Mouse (Mus musculus) cerebellum, postnatal 4 days (tissue): Measurements from ENCODE around the gene Fkbp5.
"Not testable (repeated sequence)": the region's sequence is repeated elsewhere in the genome, so short reads cannot be mapped to it uniquely, and the experiment has no call there.

ENCODE experiments used
- DNase-seq, 2 experiments: peaks; one replicate each; pipeline ENCODE4 v3.0.0; 2022; ENCODE audit warnings: low spot score in 2 of 2, mixed read lengths in 1 of 2

The Fkbp5 gene

DNA sequence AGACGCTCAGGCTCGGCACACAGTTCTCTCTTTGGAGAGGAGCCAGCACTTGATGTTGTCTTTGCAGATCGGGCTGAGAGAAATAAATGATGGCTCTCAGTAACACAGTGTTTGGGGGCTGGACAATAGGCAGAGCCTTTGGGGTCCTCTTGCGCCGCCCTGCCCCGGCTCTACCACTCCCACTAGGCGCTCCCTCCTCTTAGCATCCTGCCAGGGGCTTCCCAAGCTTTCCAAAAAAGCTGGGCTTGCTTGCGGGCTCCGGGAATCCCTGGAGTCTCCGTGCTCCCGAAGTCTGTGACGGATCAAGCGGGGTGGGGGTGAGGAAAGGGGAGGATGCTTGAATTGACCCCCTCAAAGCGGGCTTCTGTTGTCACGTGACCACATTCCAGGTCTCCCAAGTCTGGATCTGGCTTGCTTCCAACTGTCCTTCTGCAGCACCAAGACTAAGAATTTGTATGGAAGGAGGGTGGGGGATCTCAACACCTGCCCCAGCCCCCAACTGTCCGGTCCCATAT lies at the start of gene Fkbp5:
Fkbp5 (minus strand) TSS at position 87 of the 515 bp plus-strand sequence.
- peak in 1 of 2 experiments; percentile 29 for DNase-seq

GRCm38 (mm10) chr17:28565181-28565580 lies 47.9 kb upstream of the Fkbp5 start:
- DNase-seq: no peak

DNA sequence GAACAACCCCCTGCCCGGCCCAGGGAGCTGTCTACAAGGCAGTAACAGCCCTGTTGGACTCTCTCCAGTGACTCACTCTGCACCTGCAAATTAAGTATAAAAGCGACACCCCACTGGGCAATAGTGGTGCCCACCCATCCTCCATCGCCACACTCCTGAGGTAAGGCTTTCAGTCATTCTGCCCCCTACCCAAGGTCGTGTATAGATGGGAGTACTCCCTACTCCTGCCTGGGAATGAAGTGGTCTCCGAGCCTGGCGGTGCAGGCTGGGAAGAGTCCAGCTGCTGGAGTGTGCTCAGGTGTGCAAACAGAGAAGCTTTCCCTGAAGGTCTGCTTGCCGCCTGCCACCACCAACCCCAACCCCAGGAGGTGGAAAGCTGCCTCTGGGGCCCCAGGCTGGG lies 44.3 kb upstream of the Fkbp5 start:
- no peak for DNase-seq

GRCm38 (mm10) chr17:28560598-28560997 lies 43.3 kb upstream of the Fkbp5 start, which contains the start of gene Clps:
Gene Clps, minus strand, starts transcription at chr17:28560766.
- DNase-seq: no peak

GRCm38 (mm10) chr17:28557772-28558171 lies 40.4 kb upstream of the Fkbp5 start:
- no peak for DNase-seq

DNA sequence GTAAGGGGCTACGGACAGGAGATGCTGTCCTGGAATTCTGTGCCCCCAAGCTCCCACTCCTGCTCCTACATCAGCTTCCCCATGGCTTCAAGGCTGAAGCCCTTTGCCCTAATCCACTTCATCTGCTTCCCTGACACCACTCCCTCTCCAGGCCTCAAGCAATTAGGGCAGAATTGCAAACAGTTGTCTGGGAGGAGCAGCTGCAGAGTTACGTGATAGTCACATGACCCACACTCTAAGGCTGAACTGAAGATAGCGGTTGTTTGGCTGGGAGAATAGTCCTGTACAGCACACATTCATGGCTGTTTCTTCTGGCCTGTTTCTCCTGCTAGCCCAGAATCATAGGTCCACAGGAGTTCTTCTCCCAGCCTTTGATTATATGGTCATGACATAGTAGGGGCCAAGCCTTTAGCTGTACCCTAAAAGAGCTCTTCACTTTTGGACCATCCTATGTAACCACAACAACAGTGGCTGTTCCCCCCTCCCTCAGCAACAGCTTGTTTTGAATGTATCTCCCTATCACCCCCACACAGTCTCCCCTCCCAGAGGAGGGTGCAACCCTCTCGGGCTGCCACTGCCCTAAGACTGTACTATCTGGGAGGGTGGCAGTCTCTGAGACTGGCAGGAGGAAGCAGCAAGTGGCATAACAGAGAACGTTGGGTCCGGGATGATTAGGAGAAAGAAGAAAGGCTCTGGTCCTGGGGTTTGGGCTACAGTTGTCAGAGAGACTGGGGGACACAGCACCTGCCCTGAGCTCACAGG lies 39.5 kb upstream of the Fkbp5 start:
- DNase-seq: no peak

GRCm38 (mm10) chr17:28554021-28554420 lies 36.7 kb upstream of the Fkbp5 start:
- DNase-seq: not testable (repeated sequence)

GRCm38 (mm10) chr17:28553040-28553793 lies 35.9 kb upstream of the Fkbp5 start:
- peak; percentile 70 to 80 for DNase-seq

DNA sequence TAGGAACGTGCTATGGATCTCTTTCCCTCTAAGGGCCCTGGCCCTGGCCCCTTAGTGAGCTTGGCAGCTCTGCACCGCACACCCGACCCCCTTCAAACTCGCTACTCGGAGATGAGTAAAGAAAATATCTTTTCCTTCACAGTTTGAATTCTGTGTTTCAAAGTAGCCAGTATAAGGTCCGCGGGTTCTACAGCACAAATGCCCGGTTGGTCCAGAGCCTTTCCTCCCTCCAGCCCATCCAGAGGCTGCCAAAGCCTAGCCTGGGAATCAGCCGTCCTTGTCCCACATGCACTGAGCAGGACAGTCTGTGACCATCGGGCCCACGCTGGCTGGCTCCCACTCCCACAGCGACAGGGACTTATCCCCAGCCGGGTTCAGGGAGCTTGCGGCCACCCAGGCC lies 31.8 kb upstream of the Fkbp5 start, which contains the start of gene Clpsl2:
Clpsl2 (plus strand) TSS at position 301 of the 400 bp plus-strand sequence.
- DNase-seq: no peak

DNA sequence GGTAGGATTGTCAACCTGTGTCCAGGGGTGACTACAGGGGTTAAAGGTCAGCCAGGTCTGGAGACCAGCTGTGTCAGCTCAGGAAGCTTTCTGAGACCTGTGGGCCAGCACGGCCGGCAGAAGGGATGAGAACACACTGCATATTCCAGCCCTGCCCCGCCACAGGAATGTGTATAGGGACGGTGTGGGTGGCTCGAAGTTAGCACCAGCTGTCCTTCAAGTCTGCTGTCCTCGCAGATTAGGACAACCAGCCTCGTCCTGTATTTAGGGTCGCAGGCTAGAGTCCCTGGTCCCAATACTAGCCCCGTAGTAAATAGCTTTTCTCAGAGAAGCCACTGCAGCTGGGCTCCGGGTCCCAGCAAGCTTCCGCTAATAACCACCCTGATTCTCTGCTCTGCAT lies 31.2 kb upstream of the Fkbp5 start:
- DNase-seq: no peak

GRCm38 (mm10) chr17:28546925-28547324 lies 29.6 kb upstream of the Fkbp5 start:
- DNase-seq: no peak

GRCm38 (mm10) chr17:28537881-28538280 lies 20.6 kb upstream of the Fkbp5 start:
- no peak for DNase-seq

- DNase-seq: no peak
Observed at GRCm38 (mm10) chr17:28533327-28533726, 16.0 kb upstream of the Fkbp5 start.

GRCm38 (mm10) chr17:28532557-28532956 lies 15.2 kb upstream of the Fkbp5 start:
- no peak for DNase-seq

DNA sequence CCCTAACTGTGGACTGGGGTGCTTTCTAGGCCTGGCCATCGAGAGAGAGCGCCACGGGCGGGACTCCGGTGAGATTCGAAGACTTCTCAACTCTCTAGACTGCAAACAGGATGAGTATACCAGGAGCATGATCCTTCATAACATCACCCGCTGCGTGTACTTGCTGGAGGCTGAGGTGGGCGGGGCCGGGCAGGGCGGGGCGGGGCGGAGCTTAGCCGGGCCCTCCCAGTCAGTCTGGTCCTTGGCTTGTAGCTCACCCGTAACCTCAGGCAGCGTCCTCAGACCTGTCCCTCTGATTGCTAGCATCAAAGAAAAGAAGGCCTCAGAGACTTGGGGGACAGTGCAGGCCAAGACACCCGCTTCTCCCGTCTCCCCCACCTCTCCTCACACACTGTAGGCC lies 14.6 kb upstream of the Fkbp5 start:
- DNase-seq: no peak

- no peak for DNase-seq
Observed at GRCm38 (mm10) chr17:28530506-28530905, 13.2 kb upstream of the Fkbp5 start, which contains the start of gene Armc12. Gene Armc12, plus strand, starts transcription at chr17:28530806.

GRCm38 (mm10) chr17:28529116-28529515 lies 11.8 kb upstream of the Fkbp5 start:
- no peak for DNase-seq

- DNase-seq: peak; percentile 78 to 89
Observed at GRCm38 (mm10) chr17:28528043-28528351, 10.7 kb upstream of the Fkbp5 start.

DNA sequence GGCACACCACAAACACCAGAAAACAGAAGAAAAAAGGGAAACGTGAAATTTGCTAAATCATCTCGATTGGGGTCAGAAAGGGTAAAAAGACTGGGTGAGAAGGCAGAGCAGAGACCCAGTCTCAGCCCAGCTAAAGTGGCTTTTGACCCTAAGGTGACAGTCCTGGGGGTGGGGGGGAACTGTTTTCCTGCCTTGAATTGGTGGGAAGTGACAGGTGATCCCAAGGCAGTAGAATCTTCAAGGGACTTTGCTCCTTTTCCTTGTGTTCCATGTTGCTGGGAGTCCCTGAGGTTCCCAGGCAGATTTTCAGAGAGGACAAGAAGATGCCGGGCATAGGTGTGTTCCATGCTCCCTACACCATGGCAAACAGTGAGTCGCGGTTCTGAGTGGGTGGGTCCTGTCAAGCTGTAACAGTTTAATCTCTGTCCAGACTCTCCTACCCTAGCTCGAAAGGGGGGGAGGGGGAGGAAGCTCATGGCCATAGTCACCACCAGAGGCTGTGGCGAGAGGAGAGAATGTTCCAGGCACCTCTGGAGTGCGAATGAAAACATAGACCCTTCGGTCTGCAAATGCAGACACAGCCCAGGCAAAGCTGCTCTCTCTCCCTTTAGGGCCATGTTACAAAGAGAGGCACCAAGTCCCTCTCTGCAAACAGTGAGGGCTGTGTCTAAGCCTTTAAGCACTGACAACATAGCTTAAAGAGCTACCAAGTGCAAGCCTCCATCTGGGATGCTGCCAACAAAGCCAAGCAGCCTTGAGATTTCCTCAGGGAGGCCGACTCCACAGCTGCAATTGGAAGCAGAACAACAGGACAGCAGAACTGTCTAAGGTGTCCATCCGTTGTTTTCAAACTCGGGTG lies 10.1 kb upstream of the Fkbp5 start:
- no peak for DNase-seq

DNA sequence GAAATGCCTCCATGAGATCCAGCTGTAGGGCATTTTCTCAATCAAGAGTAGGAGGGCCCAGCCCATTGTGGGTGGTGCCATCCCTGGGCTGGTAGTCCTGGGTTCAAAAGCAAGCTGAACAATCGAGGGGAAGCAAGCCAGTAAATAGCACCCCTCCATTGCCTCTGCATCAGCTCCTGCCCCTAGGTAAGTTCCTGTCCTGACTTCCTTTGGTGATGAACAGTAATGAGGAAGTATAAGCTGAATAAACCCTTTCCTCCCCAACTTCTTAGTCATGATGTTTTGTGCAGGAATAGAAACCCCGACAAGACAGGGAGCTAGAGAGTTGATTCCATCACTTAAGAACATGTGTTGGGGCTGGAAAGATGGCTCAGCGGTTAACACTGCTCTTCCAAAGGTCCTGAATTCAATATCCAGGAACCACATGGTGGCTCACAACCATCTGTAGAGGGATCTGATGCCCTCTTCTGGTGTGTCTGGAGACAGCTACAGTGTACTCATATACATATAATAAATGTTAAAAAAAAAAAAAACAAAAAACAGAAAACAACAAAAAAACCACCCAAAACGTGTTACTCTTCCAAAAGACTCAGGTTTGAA lies 7.6 kb upstream of the Fkbp5 start:
- no peak for DNase-seq

DNA sequence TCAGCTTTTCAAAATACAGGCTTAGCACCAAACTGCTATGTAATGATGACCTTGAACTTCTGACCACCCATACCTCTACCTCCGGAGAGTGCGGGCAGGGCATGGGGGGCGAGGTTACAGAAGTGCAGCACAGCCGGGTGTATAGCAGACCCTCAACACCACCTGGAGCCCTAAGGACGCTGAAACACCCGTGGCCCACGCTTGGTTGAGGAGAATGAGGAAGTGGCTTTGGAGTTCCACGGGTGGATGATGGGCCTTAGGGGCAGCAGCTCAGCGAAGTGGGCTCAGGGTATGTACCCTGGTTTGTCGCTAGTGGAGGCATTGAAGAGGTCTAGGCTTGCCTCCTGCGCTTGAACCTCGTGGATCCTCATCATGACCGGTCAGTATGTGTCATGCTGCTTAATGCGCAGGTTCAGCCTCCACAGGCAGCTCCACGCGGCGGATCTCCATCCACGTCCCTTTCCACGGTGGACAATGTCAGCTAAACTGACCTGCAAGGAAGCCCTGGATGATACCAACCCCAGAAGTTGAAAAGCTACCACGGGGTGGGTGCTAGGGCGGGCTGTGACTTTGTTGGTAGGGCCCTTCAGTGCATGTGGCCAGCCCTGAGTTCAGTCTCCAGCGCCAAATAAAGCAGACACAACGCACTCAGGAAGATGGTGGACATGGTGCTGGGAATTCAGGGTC lies 6.8 kb upstream of the Fkbp5 start:
- no peak for DNase-seq
